Mouse (Mus musculus): ENCODE measurements around the gene Rab11fip4.

Rab11fip4 gene

GRCm38 (mm10) chr11:79615871-79616270 lies 24.9 kb downstream of the Rab11fip4 start:
- DNase-seq: no peak

GRCm38 (mm10) chr11:79617991-79618390 lies 27.0 kb downstream of the Rab11fip4 start:
- no peak for DNase-seq

GRCm38 (mm10) chr11:79623029-79623428 lies 32.0 kb downstream of the Rab11fip4 start:
- no peak for DNase-seq

- peak; percentile 47 for DNase-seq
These were observed 33.8 kb downstream of the Rab11fip4 start for GRCm38 (mm10) chr11:79624801-79625302.

GRCm38 (mm10) chr11:79628716-79629115 lies 37.7 kb downstream of the Rab11fip4 start:
- no peak for DNase-seq

DNA sequence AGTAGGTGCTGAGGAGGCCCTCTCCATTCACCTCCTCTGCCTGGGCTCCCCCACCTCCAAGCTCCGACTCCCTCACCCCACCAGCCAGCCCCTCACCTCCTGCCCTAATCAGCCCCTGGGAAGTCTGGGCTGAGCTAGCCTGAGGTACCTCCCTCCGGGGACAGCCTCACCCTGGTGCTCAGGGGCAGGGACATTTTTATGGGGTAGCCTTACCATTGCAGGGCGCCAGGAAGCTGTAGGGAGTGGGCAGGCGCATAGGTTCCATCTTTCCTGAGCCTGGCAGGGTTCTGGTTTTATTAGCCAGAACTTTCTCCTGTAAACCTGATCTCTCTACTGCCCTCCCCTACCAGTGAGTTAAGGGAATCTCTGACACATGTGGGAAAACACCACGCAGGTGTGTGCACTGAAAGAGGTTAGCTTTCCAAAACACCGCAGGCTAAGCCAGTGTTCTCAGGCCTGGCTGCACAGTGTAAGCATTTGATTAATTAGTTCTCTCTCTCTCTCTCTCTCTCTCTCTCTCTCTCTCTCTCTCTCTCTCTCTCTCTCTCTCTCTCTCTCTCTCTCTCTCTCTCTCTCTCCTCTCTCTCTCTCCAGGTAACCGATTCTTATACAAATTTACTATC lies 38.9 kb downstream of the Rab11fip4 start:
- DNase-seq: no peak

GRCm38 (mm10) chr11:79630521-79630920 lies 39.5 kb downstream of the Rab11fip4 start:
- DNase-seq: no peak

DNA sequence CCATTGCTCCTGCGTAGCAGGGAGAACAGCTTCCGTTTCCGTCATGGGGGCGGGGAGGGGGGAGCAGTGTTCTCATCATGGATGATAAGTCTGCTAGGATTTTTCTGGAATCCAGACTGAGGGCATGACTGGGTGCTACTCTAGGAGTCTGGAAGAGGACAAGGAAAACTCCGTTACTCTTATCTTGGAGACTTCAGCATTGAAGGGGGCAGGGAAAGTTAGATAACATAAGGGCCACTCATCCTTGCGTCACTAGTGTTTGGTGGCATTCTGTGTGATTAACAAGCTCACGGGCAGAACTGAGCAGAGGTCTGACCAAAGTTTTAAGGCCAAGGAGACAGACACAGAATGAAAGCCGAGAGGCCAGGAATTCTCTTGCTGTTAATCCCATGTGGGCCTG lies 42.4 kb downstream of the Rab11fip4 start:
- DNase-seq: no peak

DNA sequence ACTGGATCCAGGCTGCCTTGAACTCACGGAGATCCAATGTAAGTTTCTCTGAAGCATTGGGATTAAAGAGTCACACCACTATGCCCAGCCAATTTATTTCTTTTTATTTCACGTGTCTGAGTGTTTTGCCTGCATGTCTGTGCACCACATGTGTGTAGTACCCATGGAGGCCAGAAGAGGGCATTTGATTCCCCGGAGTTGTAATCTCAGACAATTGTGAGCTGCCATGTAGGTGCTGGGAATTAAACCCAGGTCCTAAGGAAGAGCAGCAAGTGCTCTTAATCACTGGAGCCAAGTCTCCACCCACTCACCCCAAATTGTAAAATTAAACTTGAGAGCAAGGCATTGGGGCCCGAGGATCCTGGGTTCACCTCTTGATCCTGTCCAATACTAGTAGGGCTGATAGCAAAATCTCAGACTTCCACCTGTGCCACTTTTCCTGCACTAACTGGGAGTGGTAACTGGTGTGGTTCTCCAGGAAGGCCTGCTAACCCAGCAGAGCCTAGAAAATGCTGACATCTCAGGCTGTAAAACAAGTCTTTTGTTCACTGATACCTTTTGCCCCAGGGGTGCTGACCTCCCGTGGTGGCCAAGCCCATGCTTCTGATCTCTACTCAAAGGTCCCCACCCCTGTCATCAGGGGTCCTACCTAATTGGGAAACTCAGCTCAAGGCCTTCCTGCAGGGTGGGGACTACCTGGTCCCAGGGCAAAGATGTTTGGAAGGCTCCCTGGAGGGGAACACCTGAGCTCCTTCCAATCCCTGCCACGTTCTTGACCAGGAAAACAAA lies 44.8 kb downstream of the Rab11fip4 start:
- DNase-seq: no peak

- DNase-seq: no peak
These were observed 45.5 kb downstream of the Rab11fip4 start for GRCm38 (mm10) chr11:79636481-79636880.

DNA sequence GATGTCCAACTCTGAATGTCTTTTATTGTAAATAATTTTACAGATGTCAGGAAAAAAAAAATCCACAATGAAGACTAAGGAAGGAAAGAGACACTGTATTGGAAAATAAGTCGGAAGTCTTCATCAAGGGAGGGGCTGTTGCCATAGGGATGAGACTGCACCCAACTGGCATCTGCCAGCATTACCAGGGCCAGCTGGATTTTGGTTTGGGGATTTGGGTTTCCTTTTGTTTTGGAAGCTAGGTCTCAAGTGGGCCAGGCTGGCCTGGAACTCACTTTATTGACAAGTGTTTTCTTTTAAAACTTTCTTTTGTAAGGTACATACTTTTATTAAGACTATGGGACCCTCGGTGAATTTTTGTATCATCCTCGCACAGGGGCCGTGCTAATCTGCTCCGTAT lies 47.7 kb downstream of the Rab11fip4 start:
- no peak for DNase-seq

DNA sequence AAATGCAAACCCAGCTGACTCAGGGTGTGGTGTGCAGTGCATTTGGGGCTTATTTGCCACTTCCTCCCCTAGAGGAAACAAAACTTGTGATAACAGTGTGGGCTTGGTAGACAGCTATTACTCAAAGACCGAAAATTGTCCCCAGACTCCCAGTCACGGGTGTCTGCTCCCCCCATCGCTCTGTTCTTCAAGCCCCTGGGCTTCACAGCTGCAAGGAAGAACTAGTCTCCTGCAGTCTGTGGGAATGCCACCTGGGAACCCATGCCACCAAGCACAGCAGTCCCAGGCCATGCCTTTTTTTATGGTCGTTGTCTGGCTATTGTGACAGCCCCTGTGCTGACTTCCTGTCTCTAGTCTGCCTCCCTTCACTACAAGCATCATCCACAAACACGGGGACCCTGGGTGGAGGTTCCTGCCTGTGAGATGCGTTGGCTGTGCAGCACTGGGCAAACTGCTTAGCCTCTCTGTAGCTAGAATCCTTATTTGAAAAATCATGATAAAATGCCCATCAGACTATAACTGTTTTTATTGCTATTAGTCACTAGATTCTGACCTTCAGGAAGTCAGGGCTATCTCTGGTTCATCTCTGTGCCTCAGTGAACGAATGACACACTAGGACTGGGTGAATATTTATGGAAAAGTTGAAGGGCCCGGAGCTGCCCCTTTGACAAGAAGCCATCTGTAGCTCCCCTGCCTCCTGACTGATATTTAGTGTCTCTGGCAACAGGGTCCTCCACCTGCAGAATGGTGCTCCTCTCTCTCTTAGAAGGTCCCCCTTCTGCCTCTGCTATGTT lies 50.1 kb downstream of the Rab11fip4 start:
- DNase-seq: no peak

- no peak for DNase-seq
These were observed 52.7 kb downstream of the Rab11fip4 start for GRCm38 (mm10) chr11:79643730-79644129.

DNA sequence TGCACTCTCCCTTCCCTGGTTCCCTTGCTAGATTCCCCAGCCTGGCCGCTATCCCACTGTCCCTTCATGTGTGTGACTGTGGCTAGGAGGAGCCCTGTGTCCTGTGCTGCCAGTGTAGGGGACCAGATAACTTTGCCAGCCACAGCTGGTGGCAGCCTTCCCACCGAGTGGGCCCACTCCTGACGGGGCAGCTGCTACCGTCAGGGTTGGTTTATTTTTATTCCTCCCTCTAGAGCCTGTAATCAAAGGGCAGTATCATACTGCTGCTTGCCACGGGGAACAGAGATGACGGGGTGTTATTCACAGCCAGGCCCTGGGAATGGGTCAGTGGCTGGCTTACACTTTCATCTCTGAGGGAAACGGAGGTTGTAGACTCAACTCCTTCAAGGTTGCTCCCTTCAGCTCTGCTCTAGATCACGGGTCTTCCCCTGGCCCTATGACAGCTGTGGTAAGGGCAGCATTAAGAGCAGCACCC lies 53.7 kb downstream of the Rab11fip4 start:
- peak; percentile 36 for DNase-seq

GRCm38 (mm10) chr11:79646026-79646425 lies 55.0 kb downstream of the Rab11fip4 start:
- no peak for DNase-seq

GRCm38 (mm10) chr11:79646467-79647070 lies 55.6 kb downstream of the Rab11fip4 start:
- DNase-seq: no peak

DNA sequence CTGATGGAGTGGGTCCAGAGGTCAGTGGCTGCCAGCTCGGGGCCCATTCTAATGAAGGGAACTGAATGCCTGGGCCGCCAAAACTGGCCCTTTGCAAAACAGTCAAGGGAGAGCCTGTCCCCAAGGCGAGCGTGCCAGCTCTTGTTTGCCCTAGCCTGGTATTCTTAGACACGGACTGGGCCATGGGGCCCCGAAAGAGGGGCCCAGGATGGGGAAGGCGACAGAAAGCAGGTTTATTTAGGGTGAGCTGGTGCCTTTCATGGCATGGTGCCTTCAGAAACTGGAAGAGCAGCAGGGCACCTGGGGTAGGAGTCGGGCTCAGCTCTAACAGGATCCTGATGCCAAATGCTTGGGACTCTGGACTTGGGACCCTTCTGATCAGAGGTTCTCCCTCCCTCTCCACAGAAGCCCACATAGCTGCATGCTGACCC lies 56.1 kb downstream of the Rab11fip4 start:
- peak; percentile 59 for DNase-seq

GRCm38 (mm10) chr11:79650359-79650835 lies 59.4 kb downstream of the Rab11fip4 start:
- DNase-seq: peak; percentile 34

DNA sequence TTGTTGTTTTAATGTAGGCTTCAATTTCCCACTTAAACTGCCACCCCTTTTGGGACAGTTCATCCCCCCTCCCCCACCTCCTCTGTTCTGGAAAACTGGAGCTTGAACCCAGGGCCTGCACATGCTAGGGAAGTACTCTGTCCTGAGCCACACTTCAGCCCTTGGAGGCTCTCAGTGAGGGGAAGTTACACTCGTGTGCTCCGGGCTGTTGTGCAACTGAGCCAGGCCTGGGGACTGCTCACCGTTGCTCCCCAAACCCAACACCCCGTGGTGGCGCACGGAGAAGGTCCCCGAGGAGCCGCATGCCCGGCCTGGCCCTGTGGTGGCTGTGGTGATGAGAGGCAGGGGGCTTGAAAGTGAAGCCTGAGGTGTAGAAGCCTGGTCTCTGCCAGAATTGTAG lies 61.2 kb downstream of the Rab11fip4 start:
- DNase-seq: no peak

DNA sequence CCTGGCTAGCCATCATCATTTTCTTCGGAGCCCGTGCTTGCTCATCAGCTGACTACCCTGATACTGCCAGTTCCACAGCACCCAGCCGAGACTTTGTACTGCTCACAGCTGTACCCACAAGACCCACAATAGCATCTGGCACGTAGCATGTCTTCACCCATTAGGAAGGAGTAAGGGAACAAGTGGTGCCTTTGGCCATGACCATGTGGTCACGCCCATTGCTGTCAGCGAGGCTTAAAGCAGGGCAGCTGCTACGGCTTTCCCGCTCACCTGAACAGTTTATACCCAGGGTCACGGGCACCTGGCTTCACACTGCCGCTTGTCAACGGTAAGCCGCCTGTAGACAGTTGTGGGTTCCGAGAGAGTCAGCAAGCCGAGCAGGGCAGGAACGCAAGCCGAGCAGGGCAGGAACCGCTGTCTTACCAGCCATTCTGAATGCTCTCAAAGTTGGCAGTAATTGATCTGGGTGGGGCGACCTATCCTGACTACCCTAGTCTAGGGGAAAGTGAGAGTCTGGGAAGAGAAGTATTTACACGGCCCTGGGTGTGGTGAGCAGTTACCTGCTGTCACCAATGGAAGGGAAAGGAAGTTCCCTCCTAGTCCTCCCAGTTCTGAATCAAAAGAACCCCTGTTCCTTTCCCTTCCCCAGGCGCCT lies 62.0 kb downstream of the Rab11fip4 start:
- DNase-seq: no peak

DNA sequence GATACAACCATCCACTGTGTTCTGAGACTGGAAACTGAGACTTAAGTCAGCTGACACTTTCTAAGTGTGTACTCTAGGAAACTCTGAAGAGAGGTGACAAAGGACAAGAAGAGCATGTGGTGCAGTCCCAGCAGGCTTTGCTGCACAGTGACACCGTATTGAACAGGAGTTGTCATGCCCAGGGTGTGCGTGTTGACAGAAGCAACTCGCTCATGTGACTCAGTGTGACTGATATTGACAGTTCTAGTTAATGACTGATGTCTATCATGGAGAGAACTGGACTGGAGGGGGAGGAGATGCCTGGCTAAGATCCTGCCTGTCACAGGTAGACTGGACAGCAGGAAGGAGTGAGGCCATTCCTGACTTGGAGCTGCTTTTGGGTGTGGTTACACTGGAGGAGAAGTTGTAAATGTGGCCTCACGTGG lies 63.4 kb downstream of the Rab11fip4 start:
- no peak for DNase-seq

- DNase-seq: no peak
These were observed 64.6 kb downstream of the Rab11fip4 start for GRCm38 (mm10) chr11:79655592-79655991.
